Mouse (Mus musculus): ENCODE data around the gene Ppm1l. TPM values are rescaled to one million over a fixed set of nuclear protein-coding genes. Genes with fewer than 3 reads are reported as not detected.
A peak's percentile ranks its signal among the peaks of the same experiment; 100 is the strongest.

Gene Ppm1l
- polyA plus RNA-seq, 1 experiment from 2014 or later, result 7.3 TPM

DNA sequence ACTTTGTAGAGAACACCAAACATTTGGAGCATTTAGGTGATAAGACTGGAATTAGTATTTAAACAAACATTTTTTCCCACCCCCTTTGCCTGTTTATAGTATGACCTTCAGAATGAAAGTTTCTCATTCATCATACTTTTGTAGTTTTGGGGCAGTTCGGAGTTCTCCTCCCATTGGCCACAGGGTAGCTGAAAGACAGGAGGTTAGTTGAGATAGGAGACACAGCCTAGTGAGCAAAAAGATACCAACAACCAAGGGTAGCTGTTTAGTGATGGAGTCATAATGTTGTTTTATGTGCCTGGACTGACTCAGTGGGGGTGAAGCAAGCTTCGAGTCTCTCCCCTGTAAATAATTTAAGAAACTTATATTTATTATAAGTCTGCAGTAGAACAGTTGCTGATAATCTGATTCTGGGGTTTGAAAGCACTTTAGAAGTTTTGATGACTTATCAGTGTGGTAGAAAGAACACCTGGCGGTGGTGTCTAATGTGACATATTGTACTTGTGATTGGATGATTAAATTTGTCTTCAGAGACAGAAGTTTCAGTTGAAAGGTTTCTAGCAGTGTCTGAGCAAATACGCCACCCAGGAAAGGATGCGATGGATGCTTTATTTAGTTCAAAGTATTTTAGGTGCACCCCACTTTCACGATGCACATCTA lies 2.5 kb downstream of the Ppm1l start:
- Histone ChIP-seq H3K27me3 (replicated peaks; ENCODE audit: control insufficient read depth, insufficient read depth, low read length) (0 out of 2 replicates have a peak, but pooled peaks cover 3% of the 10 kb centered on the region), H3K9ac (ENCODE audit: low read length) (no peak overlapping the region), H3K9me3 (ENCODE audit: control insufficient read depth, low read length) (no peaks in the 10 kb centered on the region), H3K4me3 (ENCODE audit: low read depth, low read length) (peak overlapping the region; percentile 81), H3K4me1 (replicated peaks; ENCODE audit: control insufficient read depth, insufficient read depth, low read length) (peaks cover 14% of the 10 kb centered on the region), H3K4me2 (ENCODE audit: low read length) (peak overlapping the region; percentile 93), H3K27ac (ENCODE audit: low read depth) (no peak overlapping the region), H3K36me3 (ENCODE audit: control insufficient read depth, insufficient read depth, low read length) (no peaks in the 10 kb centered on the region)
- no peak for ATAC-seq (replicated peaks; ENCODE audit: low FRiP score, low TSS enrichment, low read depth)
- DNase-seq (ENCODE audit: low spot score), result no peak
- WGBS, result 63% methylated on average over 6 of the region's 6 CpGs

DNA sequence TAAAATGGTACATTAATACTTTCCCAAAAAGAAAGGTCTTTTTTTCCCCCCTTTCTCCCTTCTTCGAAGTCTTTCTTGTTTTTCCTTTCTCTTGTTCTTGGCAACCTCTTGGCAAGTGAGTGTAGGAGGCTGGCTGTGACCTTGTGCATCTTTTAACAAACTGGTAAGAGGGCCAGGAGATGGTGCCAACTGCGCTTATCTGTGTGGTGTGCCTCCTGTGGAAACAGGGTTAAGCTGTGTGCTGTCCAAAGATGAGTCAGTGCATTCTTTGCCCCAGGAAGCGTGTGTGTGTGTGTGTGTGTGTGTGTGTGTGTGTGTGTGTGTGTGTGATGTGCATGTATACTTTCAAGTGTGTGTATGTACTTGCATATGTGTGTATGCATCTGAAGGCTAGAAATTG lies 7.3 kb downstream of the Ppm1l start:
- Histone ChIP-seq H3K4me1 (replicated peaks; ENCODE audit: control insufficient read depth, insufficient read depth, low read length) (no peaks in the 10 kb centered on the region; the same call in 1 of the 2 replicates), H3K27ac (ENCODE audit: low read depth) (no peak overlapping the region), H3K27me3 (replicated peaks; ENCODE audit: control insufficient read depth, insufficient read depth, low read length) (0 out of 2 replicates have a peak, but pooled peaks cover 3% of the 10 kb centered on the region), H3K4me2 (ENCODE audit: low read length) (no peak overlapping the region), H3K4me3 (ENCODE audit: low read depth, low read length) (no peak overlapping the region), H3K36me3 (ENCODE audit: control insufficient read depth, insufficient read depth, low read length) (no peaks in the 10 kb centered on the region), H3K9me3 (ENCODE audit: control insufficient read depth, low read length) (no peaks in the 10 kb centered on the region), H3K9ac (ENCODE audit: low read length) (no peak overlapping the region)
- ATAC-seq (replicated peaks; ENCODE audit: low FRiP score, low TSS enrichment, low read depth) (no peak), DNase-seq (ENCODE audit: low spot score) (no peak)
- WGBS, result 80% methylated on average over 3 of the region's 3 CpGs

GRCm38 (mm10) chr3:69329910-69330309 lies 13.2 kb downstream of the Ppm1l start:
- H3K4me1 ChIP-seq (replicated peaks; ENCODE audit: control insufficient read depth, insufficient read depth, low read length), result no peaks in the 10 kb centered on the region
- H3K9ac ChIP-seq (ENCODE audit: low read length), result no peak overlapping the region
- no peaks in the 10 kb centered on the region for H3K36me3 ChIP-seq (ENCODE audit: control insufficient read depth, insufficient read depth, low read length)
- no peaks in the 10 kb centered on the region for H3K9me3 ChIP-seq (ENCODE audit: control insufficient read depth, low read length)
- DNase-seq (ENCODE audit: low spot score) (no peak), ATAC-seq (replicated peaks; ENCODE audit: low FRiP score, low TSS enrichment, low read depth) (no peak)
- no peak overlapping the region for H3K4me2 ChIP-seq (ENCODE audit: low read length)
- H3K27me3 ChIP-seq (replicated peaks; ENCODE audit: control insufficient read depth, insufficient read depth, low read length), result no peaks in the 10 kb centered on the region
- no peak overlapping the region for H3K27ac ChIP-seq (ENCODE audit: low read depth)
- WGBS, result 42% methylated on average over 5 of the region's 5 CpGs
- H3K4me3 ChIP-seq (ENCODE audit: low read depth, low read length), result no peak overlapping the region

DNA sequence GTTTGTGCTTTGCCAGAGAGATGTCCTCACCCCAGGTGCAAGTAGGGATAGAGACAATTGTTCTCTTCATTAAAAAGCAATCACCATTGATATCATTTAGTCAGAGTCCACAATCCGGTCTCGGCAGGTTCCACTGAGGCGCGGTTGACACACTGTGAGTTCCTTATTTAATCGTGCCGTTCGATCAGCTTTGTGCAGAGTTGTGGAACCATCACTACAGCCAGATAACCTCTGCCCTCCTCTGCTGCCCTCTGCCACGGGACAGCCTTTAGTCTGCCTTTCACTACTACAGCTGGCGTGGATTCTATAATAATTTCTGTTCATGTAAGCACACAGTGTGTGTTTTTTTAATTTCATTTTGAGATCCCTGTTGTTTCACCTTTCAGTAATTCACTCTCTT lies 17.2 kb downstream of the Ppm1l start:
- 67% methylated on average over 9 of the region's 9 CpGs for WGBS
- Histone ChIP-seq H3K36me3 (ENCODE audit: control insufficient read depth, insufficient read depth, low read length) (no peaks in the 10 kb centered on the region), H3K27ac (ENCODE audit: low read depth) (no peak overlapping the region), H3K4me2 (ENCODE audit: low read length) (no peak overlapping the region), H3K27me3 (replicated peaks; ENCODE audit: control insufficient read depth, insufficient read depth, low read length) (no peaks in the 10 kb centered on the region), H3K9ac (ENCODE audit: low read length) (no peak overlapping the region), H3K4me3 (ENCODE audit: low read depth, low read length) (no peak overlapping the region), H3K4me1 (replicated peaks; ENCODE audit: control insufficient read depth, insufficient read depth, low read length) (no peaks in the 10 kb centered on the region), H3K9me3 (ENCODE audit: control insufficient read depth, low read length) (no peaks in the 10 kb centered on the region)
- DNase-seq (ENCODE audit: low spot score) (no peak), ATAC-seq (replicated peaks; ENCODE audit: low FRiP score, low TSS enrichment, low read depth) (no peak)

DNA sequence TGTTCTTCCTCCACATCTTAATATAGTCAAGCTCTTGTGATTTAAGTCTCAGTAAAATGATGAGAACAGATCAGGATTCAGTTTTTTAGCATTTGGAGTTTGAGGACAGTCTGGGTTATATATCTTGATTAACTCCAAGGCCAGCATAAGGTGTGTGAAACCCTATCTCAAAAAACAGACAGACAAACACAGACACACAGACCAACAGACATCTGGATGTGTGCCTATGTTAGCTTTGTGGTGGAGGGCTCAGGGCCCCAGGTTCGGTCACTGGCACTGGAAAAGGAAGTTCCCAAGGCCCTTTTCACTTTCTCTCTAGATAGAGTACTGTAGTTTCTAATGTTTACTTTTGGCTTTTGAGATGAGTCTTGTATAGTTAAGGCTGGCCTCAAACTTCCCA lies 23.8 kb downstream of the Ppm1l start:
- 57% methylated on average over 1 of the region's 1 CpGs for WGBS
- Histone ChIP-seq H3K27ac (ENCODE audit: low read depth) (no peak overlapping the region), H3K9ac (ENCODE audit: low read length) (no peak overlapping the region), H3K4me2 (ENCODE audit: low read length) (no peak overlapping the region), H3K4me1 (replicated peaks; ENCODE audit: control insufficient read depth, insufficient read depth, low read length) (no peaks in the 10 kb centered on the region), H3K9me3 (ENCODE audit: control insufficient read depth, low read length) (no peaks in the 10 kb centered on the region), H3K36me3 (ENCODE audit: control insufficient read depth, insufficient read depth, low read length) (no peaks in the 10 kb centered on the region), H3K27me3 (replicated peaks; ENCODE audit: control insufficient read depth, insufficient read depth, low read length) (no peaks in the 10 kb centered on the region), H3K4me3 (ENCODE audit: low read depth, low read length) (no peak overlapping the region)
- ATAC-seq (replicated peaks; ENCODE audit: low FRiP score, low TSS enrichment, low read depth), result no peak
- no peak for DNase-seq (ENCODE audit: low spot score)

DNA sequence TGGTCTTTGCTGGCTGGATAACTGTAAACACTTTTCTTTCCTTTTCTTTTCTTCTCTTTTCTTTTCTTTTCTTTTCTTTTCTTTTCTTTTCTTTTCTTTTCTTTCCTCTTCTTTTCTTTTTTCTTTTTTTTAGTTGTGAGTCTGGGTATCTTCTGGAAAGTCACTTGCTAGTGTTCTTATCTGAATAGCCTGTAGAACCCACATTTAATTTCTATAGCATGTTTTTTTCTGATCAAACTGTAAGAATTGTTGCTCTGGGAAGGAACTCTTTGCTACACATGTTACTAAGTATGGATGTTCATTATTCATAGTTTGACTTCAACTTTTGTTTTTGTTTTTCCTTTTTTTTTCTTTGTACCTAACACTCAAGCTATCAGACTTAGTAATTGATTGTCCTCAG lies 24.3 kb downstream of the Ppm1l start:
- H3K27me3 ChIP-seq (replicated peaks; ENCODE audit: control insufficient read depth, insufficient read depth, low read length), result no peaks in the 10 kb centered on the region
- H3K9ac ChIP-seq (ENCODE audit: low read length), result no peak overlapping the region
- H3K4me3 ChIP-seq (ENCODE audit: low read depth, low read length), result no peak overlapping the region
- H3K4me2 ChIP-seq (ENCODE audit: low read length), result no peak overlapping the region
- DNase-seq (ENCODE audit: low spot score) (no peak), ATAC-seq (replicated peaks; ENCODE audit: low FRiP score, low TSS enrichment, low read depth) (no peak)
- H3K36me3 ChIP-seq (ENCODE audit: control insufficient read depth, insufficient read depth, low read length), result no peaks in the 10 kb centered on the region
- no peaks in the 10 kb centered on the region for H3K4me1 ChIP-seq (replicated peaks; ENCODE audit: control insufficient read depth, insufficient read depth, low read length)
- H3K9me3 ChIP-seq (ENCODE audit: control insufficient read depth, low read length), result no peaks in the 10 kb centered on the region
- no peak overlapping the region for H3K27ac ChIP-seq (ENCODE audit: low read depth)

DNA sequence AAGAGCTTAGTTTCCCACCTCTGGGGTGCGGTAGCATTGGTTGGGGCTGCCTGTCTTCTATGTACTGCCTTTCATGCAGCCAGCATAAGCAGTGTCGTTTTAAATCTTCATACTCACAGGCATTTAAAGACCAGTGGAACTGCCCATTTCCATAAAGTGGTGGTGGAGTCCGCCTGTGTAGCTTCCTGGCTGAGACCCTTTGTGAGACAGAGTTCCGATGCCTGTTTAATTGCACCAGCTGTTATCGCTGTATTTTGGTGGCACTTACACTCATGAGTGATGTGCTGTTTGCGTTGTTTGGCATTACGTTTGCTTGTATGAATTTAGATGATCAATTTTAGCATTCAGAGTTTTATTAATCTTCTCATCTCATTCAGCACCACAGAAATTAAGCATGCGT lies 24.9 kb downstream of the Ppm1l start:
- Histone ChIP-seq H3K4me2 (ENCODE audit: low read length) (no peak overlapping the region), H3K27me3 (replicated peaks; ENCODE audit: control insufficient read depth, insufficient read depth, low read length) (no peaks in the 10 kb centered on the region), H3K4me1 (replicated peaks; ENCODE audit: control insufficient read depth, insufficient read depth, low read length) (no peaks in the 10 kb centered on the region), H3K9me3 (ENCODE audit: control insufficient read depth, low read length) (no peaks in the 10 kb centered on the region), H3K27ac (ENCODE audit: low read depth) (no peak overlapping the region), H3K36me3 (ENCODE audit: control insufficient read depth, insufficient read depth, low read length) (no peaks in the 10 kb centered on the region), H3K9ac (ENCODE audit: low read length) (no peak overlapping the region), H3K4me3 (ENCODE audit: low read depth, low read length) (no peak overlapping the region)
- 74% methylated on average over 8 of the region's 8 CpGs for WGBS
- no peak for ATAC-seq (replicated peaks; ENCODE audit: low FRiP score, low TSS enrichment, low read depth)
- no peak for DNase-seq (ENCODE audit: low spot score)

DNA sequence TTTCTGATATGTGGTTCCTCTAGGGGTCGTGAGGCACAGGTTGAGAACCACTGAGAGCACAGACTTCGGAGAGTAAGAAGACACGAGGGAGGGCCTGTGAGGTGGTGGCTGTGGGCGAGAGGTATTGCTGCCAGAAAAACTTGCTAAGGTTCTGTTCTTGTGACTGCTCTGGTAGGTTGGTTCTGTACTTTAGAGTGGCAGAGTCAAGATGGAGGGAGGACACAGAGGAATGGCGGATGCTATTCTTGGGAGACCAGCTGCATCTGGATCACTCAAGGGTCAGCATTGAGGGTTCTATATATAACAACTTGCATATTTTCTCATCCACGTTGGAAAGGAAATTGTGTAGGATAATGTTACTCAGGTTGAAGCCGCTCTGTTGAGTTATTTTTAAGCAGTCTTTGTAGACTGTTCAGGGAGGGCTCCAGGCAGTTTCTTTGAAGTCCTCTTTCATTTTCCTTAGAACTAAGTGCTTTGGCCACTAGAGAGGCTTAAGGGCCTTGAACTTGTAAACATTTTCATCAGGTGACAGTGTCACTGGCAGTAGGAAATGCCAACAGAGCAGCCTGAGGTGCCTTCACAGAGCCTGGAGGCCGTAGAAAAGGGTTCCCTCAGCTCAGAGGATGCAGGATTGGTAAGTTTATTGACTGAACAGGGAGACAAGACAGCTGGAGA lies 25.7 kb downstream of the Ppm1l start:
- WGBS, result 76% methylated on average over 8 of the region's 8 CpGs
- ATAC-seq (replicated peaks; ENCODE audit: low FRiP score, low TSS enrichment, low read depth), result no peak
- no peak overlapping the region for H3K4me2 ChIP-seq (ENCODE audit: low read length)

DNA sequence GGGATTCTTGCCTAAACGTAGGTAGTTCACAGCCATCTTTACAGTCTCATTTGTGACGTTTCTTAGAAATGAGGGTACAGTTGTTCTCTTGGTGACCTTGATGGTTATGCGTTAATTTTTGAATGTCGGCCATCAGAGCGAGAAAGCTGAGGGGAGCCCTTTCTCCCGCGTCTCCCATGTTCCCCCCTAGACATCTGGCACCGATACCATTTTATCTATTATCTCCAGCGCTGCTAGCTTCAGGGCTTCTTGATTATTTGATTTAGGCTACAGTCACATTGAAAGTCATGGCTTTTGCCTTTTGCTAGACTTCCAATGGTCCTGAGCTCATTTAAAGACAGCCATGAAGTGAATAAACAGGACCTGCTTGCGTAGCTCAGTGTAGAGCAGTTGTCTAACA lies 26.5 kb downstream of the Ppm1l start:
- Histone ChIP-seq H3K4me3 (ENCODE audit: low read depth, low read length) (no peak overlapping the region), H3K36me3 (ENCODE audit: control insufficient read depth, insufficient read depth, low read length) (no peaks in the 10 kb centered on the region), H3K27ac (ENCODE audit: low read depth) (no peak overlapping the region), H3K4me2 (ENCODE audit: low read length) (no peak overlapping the region), H3K4me1 (replicated peaks; ENCODE audit: control insufficient read depth, insufficient read depth, low read length) (no peaks in the 10 kb centered on the region), H3K9me3 (ENCODE audit: control insufficient read depth, low read length) (no peaks in the 10 kb centered on the region), H3K9ac (ENCODE audit: low read length) (no peak overlapping the region), H3K27me3 (replicated peaks; ENCODE audit: control insufficient read depth, insufficient read depth, low read length) (no peaks in the 10 kb centered on the region)
- WGBS, result 89% methylated on average over 10 of the region's 10 CpGs
- ATAC-seq (replicated peaks; ENCODE audit: low FRiP score, low TSS enrichment, low read depth) (no peak), DNase-seq (ENCODE audit: low spot score) (no peak)

More for the DNA sequence above, 25.7 kb downstream of the Ppm1l start:
- no peak overlapping the region for H3K4me3 ChIP-seq (ENCODE audit: low read depth, low read length)
- no peaks in the 10 kb centered on the region for H3K27me3 ChIP-seq (replicated peaks; ENCODE audit: control insufficient read depth, insufficient read depth, low read length)
- H3K27ac ChIP-seq (ENCODE audit: low read depth), result no peak overlapping the region
- no peaks in the 10 kb centered on the region for H3K4me1 ChIP-seq (replicated peaks; ENCODE audit: control insufficient read depth, insufficient read depth, low read length)
- no peaks in the 10 kb centered on the region for H3K9me3 ChIP-seq (ENCODE audit: control insufficient read depth, low read length)
- no peak overlapping the region for H3K9ac ChIP-seq (ENCODE audit: low read length)
- no peaks in the 10 kb centered on the region for H3K36me3 ChIP-seq (ENCODE audit: control insufficient read depth, insufficient read depth, low read length)
- no peak for DNase-seq (ENCODE audit: low spot score)
